10 mouse cellular contexts compared by ENCODE assay signal in genomic region chr6:112861351-112862297, GRCm38 (mm10).
DNase-seq lines count a peak whose midpoint lies in the region; ATAC-seq lines count a peak whose summit lies in the region.
"Had no signal": no experiment of that assay in that cellular context is flagged by ENCODE, and none has a peak within 500 bp of the region (broad histone marks: within the 10 kb centered on the region; RNA-seq: fewer than 3 reads in every experiment).

No protein-coding gene starts in this region.

- no peaks in the 10 kb centered on the region for H3K9me3 ChIP-seq in hindbrain, embryonic 15.5 days
- no peaks in the 10 kb centered on the region for H3K9me3 ChIP-seq in hindbrain, embryonic 11.5 days (ENCODE audit: control insufficient read depth, low read length)
- H3K9me3 ChIP-seq: stomach, embryonic 15.5 days had no signal

- H3K27me3 ChIP-seq in hindbrain, embryonic 15.5 days, result no peaks in the 10 kb centered on the region
- no peaks in the 10 kb centered on the region for H3K27me3 ChIP-seq in hindbrain, embryonic 11.5 days (ENCODE audit: control insufficient read depth, insufficient read depth, low read length)
- H3K27me3 ChIP-seq: Patski; stomach, embryonic 15.5 days had no signal

- H3K9ac ChIP-seq in hindbrain, embryonic 15.5 days, result no peak overlapping the region
- H3K9ac ChIP-seq in hindbrain, embryonic 11.5 days (ENCODE audit: low read depth, low read length), result no peak overlapping the region
- H3K9ac ChIP-seq: stomach, embryonic 15.5 days had no signal

- no peak for DNase-seq in hindbrain, embryonic 11.5 days (ENCODE audit: low spot score)
- peak; percentile 66 to 72 for DNase-seq in B cell, adult 2 months
- peak; percentile 51 for DNase-seq in c-Kit-positive CD71-negative TER-119-negative erythroid progenitor cells, embryonic 14.5 days (ENCODE audit: low read depth)
- DNase-seq in left cerebral cortex, adult 18-20 months (ENCODE audit: low spot score in 2 of 2), result no peak
- no peak for DNase-seq in lung, postnatal 25 days (ENCODE audit: low spot score)
- no peak for DNase-seq in embryo, embryonic 11 days

- no peak overlapping the region for H3K4me2 ChIP-seq in hindbrain, embryonic 15.5 days
- no peak overlapping the region for H3K4me2 ChIP-seq in hindbrain, embryonic 11.5 days (replicated peaks; ENCODE audit: low read depth, low read length)
- H3K4me2 ChIP-seq: stomach, embryonic 15.5 days had no signal

- no peak for ATAC-seq in hindbrain, embryonic 15.5 days (ENCODE audit: low FRiP score, low read depth)
- ATAC-seq in hindbrain, embryonic 11.5 days (ENCODE audit: low FRiP score), result no peak
- ATAC-seq in megakaryocyte, adult 5-6 weeks (ENCODE audit: poor library complexity, severe bottlenecking), result peak; percentile 76
- ATAC-seq: Patski had no signal

- H3K36me3 ChIP-seq in hindbrain, embryonic 15.5 days, result no peaks in the 10 kb centered on the region
- H3K36me3 ChIP-seq in hindbrain, embryonic 11.5 days (ENCODE audit: control insufficient read depth, insufficient read depth, low read length), result no peaks in the 10 kb centered on the region
- H3K36me3 ChIP-seq: stomach, embryonic 15.5 days had no signal

- peaks cover 52% of the 10 kb centered on the region for H3K4me1 ChIP-seq in hindbrain, embryonic 15.5 days (replicated peaks)
- peaks cover 7% of the 10 kb centered on the region for H3K4me1 ChIP-seq in hindbrain, embryonic 11.5 days (replicated peaks; ENCODE audit: control insufficient read depth, insufficient read depth, low read length)

- H3K27ac ChIP-seq in hindbrain, embryonic 15.5 days (replicated peaks), result peak overlapping the region; percentile 14; the same call in 1 of the 2 replicates
- no peak overlapping the region for H3K27ac ChIP-seq in hindbrain, embryonic 11.5 days (ENCODE audit: low read depth, low read length)
- H3K27ac ChIP-seq: stomach, embryonic 15.5 days had no signal

- WGBS in hindbrain, embryonic 15.5 days, result 67% methylated on average over 11 of the region's 11 CpGs
- WGBS in hindbrain, embryonic 11.5 days, result 82% methylated on average over 11 of the region's 11 CpGs

- no peak overlapping the region for H3K4me3 ChIP-seq in hindbrain, embryonic 15.5 days
- H3K4me3 ChIP-seq in hindbrain, embryonic 11.5 days (ENCODE audit: low read depth, low read length), result no peak overlapping the region
- H3K4me3 ChIP-seq: stomach, embryonic 15.5 days had no signal

Comparison
In these comparisons a context has a peak if more than half of its experiments do, and no peak if none do; other contexts are left out.
1. DNase-seq: peak in B cell, adult 2 months (2 of 2) and c-Kit-positive CD71-negative TER-119-negative erythroid progenitor cells, embryonic 14.5 days (single experiment); none in hindbrain, embryonic 11.5 days (single experiment), left cerebral cortex, adult 18-20 months (0 of 2), lung, postnatal 25 days (single experiment) and embryo, embryonic 11 days (single experiment).